Mouse (Mus musculus) kidney, postnatal 0 days (tissue): ENCODE measurements at regions not wholly inside any gene's neighbourhood (a gene's known extent, or its start where the extent isn't known, plus 50 kb on each side); places are given as distances from the start of the nearest gene placed in this dataset.

Experiments used
- ATAC-seq: fragments of 200-750 bp; cut with Nextera tagmentation; replicated peaks from 2 replicates; pipeline ENCODE4 v1.8.0; 2017; ENCODE audit warnings: low read depth, moderate number of reproducible peaks, moderate TSS enrichment, moderate library complexity; ENCODE audit not compliant: low FRiP score
- DNase-seq: peaks from one replicate; pipeline ENCODE4 v3.0.0-alpha.2; 2016; ENCODE audit warnings: low spot score
- H3K27ac ChIP-seq: fragments of 300-500 bp; sonication (generic); 2 replicates; pipeline ENCODE4 v1.5.1; 2014; ENCODE audit warnings: mild to moderate bottlenecking
- H3K27me3 ChIP-seq: fragments of 300-500 bp; sonication (generic); 2 replicates; pipeline ENCODE4 v1.6.1; 2014; ENCODE audit warnings: low read length, mixed read lengths; ENCODE audit not compliant: insufficient read depth
- H3K36me3 ChIP-seq: fragments of 300-500 bp; sonication (generic); 2 replicates; pipeline ENCODE4 v1.6.1; 2014; ENCODE audit warnings: low read length, mixed read lengths; ENCODE audit not compliant: insufficient read depth
- H3K4me1 ChIP-seq: fragments of 300-500 bp; sonication (generic); replicated peaks from 2 replicates; pipeline ENCODE4 v1.6.1; 2014; ENCODE audit warnings: antibody characterized with exemption, low read length, mixed read lengths; ENCODE audit not compliant: insufficient read depth
- H3K4me2 ChIP-seq: fragments of 300-500 bp; sonication (generic); 2 replicates; pipeline ENCODE4 v1.6.1; 2014; ENCODE audit warnings: mild to moderate bottlenecking, low read length, moderate library complexity, mixed read lengths
- H3K4me3 ChIP-seq: fragments of 300-500 bp; sonication (generic); replicated peaks from 2 replicates; pipeline ENCODE4 v1.5.1; 2014; ENCODE audit warnings: low read depth, low read length
- H3K9ac ChIP-seq: fragments of 300-500 bp; sonication (generic); 2 replicates; pipeline ENCODE4 v1.6.1; 2014; ENCODE audit warnings: low read depth, low read length
- H3K9me3 ChIP-seq: fragments of 300-500 bp; sonication (generic); replicated peaks from 2 replicates; pipeline ENCODE4 v1.6.1; 2016; ENCODE audit warnings: low read length, inconsistent platforms, mixed read lengths
- CTCF ChIP-seq: IDR thresholded peaks from 2 replicates; pipeline ENCODE4 v1.5.1; 2016; ENCODE audit warnings: antibody characterized with exemption, low read depth, mild to moderate bottlenecking, moderate library complexity
- WGBS: fragments of 180-500 bp; shearing (Covaris S2); extraction: QIAGEN DNeasy Blood & Tissue Kit; methylation state at CpG from one replicate; pipeline ENCODE4 v1.1.7; 2014; 5-methylcytosine and 5-hydroxymethylcytosine counted together

- no peak overlapping the region for H3K27ac ChIP-seq
- no peak for TF ChIP-seq CTCF
- 80% methylated on average over 4 of the region's 4 CpGs for WGBS
- DNase-seq (no peak), ATAC-seq (no peak)
- H3K27me3 ChIP-seq = no peaks in the 10 kb centered on the region
- H3K9ac ChIP-seq = no peak overlapping the region
- H3K4me3 ChIP-seq = no peak overlapping the region
- no peaks in the 10 kb centered on the region for H3K9me3 ChIP-seq
- H3K36me3 ChIP-seq = no peaks in the 10 kb centered on the region
- no peaks in the 10 kb centered on the region for H3K4me1 ChIP-seq
- no peak overlapping the region for H3K4me2 ChIP-seq
These were observed 159.7 kb upstream of the Ptgfr start for GRCm38 (mm10) chr3:151997111-151997510.

GRCm38 (mm10) chr3:151988221-151988620 is 150.8 kb upstream of the Ptgfr start:
- TF ChIP-seq CTCF = no peak
- DNase-seq (no peak), ATAC-seq (no peak)
- no peaks in the 10 kb centered on the region for H3K27me3 ChIP-seq
- H3K36me3 ChIP-seq = no peaks in the 10 kb centered on the region
- H3K27ac ChIP-seq = no peak overlapping the region
- 84% methylated on average over 1 of the region's 1 CpGs for WGBS
- H3K4me1 ChIP-seq = no peaks in the 10 kb centered on the region
- H3K4me2 ChIP-seq = no peak overlapping the region
- no peak overlapping the region for H3K9ac ChIP-seq
- H3K4me3 ChIP-seq = no peak overlapping the region
- H3K9me3 ChIP-seq = no peaks in the 10 kb centered on the region

DNA sequence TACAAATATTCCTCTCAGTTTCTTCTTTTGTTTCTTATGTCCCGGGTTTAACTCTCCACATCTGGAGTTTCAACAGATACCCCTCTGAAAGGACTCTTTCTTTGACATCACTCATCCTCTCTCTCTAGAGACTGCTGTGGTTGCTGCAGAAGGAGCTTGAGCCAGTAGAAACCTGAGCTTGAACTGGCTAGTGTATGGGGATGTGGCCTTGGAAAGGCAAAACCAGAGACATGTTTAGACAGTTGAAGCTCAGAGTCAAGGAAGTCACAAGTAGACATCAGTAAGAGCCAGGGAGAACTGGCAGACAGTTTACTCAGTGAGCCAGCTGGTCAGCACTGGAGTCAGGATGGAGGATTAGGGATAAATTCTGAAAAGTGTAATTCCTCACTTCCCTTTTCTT is 140.7 kb upstream of the Ptgfr start:
- Histone ChIP-seq H3K9ac (no peak overlapping the region), H3K27me3 (no peaks in the 10 kb centered on the region), H3K27ac (no peak overlapping the region), H3K9me3 (no peaks in the 10 kb centered on the region), H3K4me3 (no peak overlapping the region), H3K4me2 (no peak overlapping the region), H3K36me3 (no peaks in the 10 kb centered on the region), H3K4me1 (no peaks in the 10 kb centered on the region)
- DNase-seq (no peak), ATAC-seq (no peak)
- TF ChIP-seq CTCF = no peak
- WGBS = 41% methylated on average over 1 of the region's 1 CpGs

DNA sequence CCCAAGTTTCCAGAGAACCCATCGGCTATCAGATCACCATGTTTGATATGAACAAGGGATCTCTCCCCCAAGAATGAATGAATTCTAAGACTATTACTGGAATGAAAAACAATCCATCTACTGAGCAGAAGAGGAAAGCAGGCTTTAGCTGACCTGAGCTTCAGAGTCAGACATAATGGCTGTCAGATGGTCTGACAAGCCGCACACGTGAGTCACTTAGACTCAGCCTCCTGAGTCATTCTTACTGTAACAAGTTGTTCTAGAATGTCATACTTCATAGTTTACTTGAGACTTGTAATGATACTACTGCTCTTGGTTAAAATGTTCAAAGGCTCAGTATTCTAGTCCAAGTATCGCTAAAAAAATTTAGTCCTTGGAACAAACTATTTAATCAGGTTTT is 140.2 kb upstream of the Ptgfr start:
- Histone ChIP-seq H3K4me3 (no peak overlapping the region), H3K9me3 (no peaks in the 10 kb centered on the region), H3K4me2 (no peak overlapping the region), H3K9ac (no peak overlapping the region), H3K36me3 (no peaks in the 10 kb centered on the region), H3K27me3 (no peaks in the 10 kb centered on the region), H3K4me1 (no peaks in the 10 kb centered on the region), H3K27ac (no peak overlapping the region)
- WGBS = 84% methylated on average over 4 of the region's 4 CpGs
- ATAC-seq (no peak), DNase-seq (no peak)
- no peak for TF ChIP-seq CTCF

GRCm38 (mm10) chr3:151949865-151950264 is 112.4 kb upstream of the Ptgfr start:
- Histone ChIP-seq H3K4me1 (no peaks in the 10 kb centered on the region), H3K4me3 (no peak overlapping the region), H3K9ac (no peak overlapping the region), H3K4me2 (no peak overlapping the region), H3K9me3 (no peaks in the 10 kb centered on the region), H3K36me3 (no peaks in the 10 kb centered on the region), H3K27me3 (no peaks in the 10 kb centered on the region), H3K27ac (no peak overlapping the region)
- ATAC-seq (no peak), DNase-seq (no peak)
- 90% methylated on average over 3 of the region's 3 CpGs for WGBS
- no peak for TF ChIP-seq CTCF

DNA sequence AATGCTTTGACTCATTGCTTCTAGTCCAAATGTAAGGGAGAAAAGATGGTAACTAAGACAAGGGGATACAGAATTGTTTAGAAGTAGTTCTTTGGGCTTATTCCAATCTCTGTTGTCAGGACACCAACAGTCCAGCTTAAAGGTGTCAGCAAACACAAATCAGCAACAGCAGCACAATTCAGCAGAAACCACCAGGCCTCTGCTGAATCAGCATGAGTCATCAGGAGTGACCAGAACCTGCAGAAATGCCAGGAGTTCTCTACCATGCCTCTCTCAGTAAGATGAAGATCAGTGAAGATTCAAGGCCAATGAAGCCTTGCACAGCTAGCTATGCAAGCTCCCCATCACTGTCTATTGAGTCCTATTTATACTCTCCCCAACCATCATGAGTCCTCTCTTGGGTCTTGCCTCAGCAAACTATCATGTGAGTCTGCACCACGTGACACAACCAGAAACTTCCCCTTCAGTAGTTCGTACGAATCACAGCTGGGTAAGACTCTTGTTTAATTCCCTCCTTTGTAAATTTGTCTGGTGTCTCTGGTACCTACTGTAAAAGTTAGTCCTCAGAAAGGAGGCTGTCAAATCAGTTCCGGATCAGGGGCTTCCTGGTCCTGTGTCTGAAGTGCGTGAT is 110.7 kb upstream of the Ptgfr start:
- no peak overlapping the region for H3K27ac ChIP-seq
- no peak for TF ChIP-seq CTCF
- ATAC-seq = no peak
- H3K9ac ChIP-seq = no peak overlapping the region
- H3K4me1 ChIP-seq = no peaks in the 10 kb centered on the region
- 91% methylated on average over 5 of the region's 5 CpGs for WGBS
- no peaks in the 10 kb centered on the region for H3K9me3 ChIP-seq
- H3K4me2 ChIP-seq = no peak overlapping the region
- DNase-seq = no peak
- no peaks in the 10 kb centered on the region for H3K36me3 ChIP-seq
- no peaks in the 10 kb centered on the region for H3K27me3 ChIP-seq
- no peak overlapping the region for H3K4me3 ChIP-seq

DNA sequence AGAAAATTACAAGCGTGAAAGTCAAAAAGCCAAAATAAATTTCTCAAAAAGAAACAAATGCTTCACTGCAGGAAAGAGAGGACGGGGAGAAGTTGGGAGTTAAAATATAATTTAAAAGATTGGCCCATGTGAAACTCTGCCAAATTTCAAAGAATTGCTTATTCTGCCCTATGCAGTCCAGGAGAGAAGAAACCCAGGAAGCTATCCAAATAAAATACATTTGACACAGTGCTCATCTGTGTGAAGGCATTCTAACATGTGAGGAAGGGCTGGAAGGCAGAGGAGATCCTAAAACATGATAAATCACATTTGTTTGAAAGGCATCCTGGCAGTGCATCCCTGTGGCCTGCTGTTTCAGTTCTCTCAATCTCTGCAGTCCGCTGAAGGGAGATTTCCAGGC is 108.5 kb upstream of the Ptgfr start:
- DNase-seq = no peak
- no peak for TF ChIP-seq CTCF
- no peaks in the 10 kb centered on the region for H3K27me3 ChIP-seq
- no peaks in the 10 kb centered on the region for H3K9me3 ChIP-seq
- H3K36me3 ChIP-seq = no peaks in the 10 kb centered on the region
- H3K9ac ChIP-seq = no peak overlapping the region
- no peaks in the 10 kb centered on the region for H3K4me1 ChIP-seq
- ATAC-seq = no peak
- 67% methylated on average over 3 of the region's 3 CpGs for WGBS
- H3K27ac ChIP-seq = no peak overlapping the region
- no peak overlapping the region for H3K4me2 ChIP-seq
- no peak overlapping the region for H3K4me3 ChIP-seq
